Mouse (Mus musculus) myocyte (in vitro differentiated cells): ENCODE results near the gene Gm5141.
"Not testable (repeated sequence)": the region's sequence is repeated elsewhere in the genome, so short reads cannot be mapped to it uniquely, and the experiment has no call there.

Source experiments
- CEBPB ChIP-seq: IDR thresholded peaks from 2 replicates; pipeline ENCODE4 v1.6.1; 2011; ENCODE audit warnings: mild to moderate bottlenecking, moderate library complexity; ENCODE audit not compliant: poor library complexity, insufficient read depth, severe bottlenecking
- E2F4 ChIP-seq: IDR thresholded peaks from one replicate; pipeline ENCODE4 v1.6.1; 2011; ENCODE audit warnings: mild to moderate bottlenecking, control low read depth, moderate library complexity; ENCODE audit not compliant: insufficient read depth
- MAX ChIP-seq: IDR thresholded peaks from one replicate; pipeline ENCODE4 v1.6.1; 2011; ENCODE audit warnings: low read depth, mild to moderate bottlenecking, control low read depth
- MYOD1 ChIP-seq, 3 experiments: IDR thresholded peaks; one replicate each; pipeline ENCODE4 v1.6.1; 2011; ENCODE audit warnings: control low read depth in 2 of 3, low read depth in 2 of 3, mild to moderate bottlenecking in 2 of 3, moderate library complexity in 1 of 3; ENCODE audit not compliant: insufficient read length in 2 of 3, control insufficient read depth in 1 of 3
- MYOG ChIP-seq, 3 experiments: IDR thresholded peaks; one replicate each; pipeline ENCODE4 v1.6.1; 2011; ENCODE audit warnings: control low read depth in 2 of 3, low read depth in 2 of 3, mild to moderate bottlenecking in 2 of 3; ENCODE audit not compliant: insufficient read length in 2 of 3, control insufficient read depth in 1 of 3, insufficient read depth in 1 of 3
- POLR2A ChIP-seq: IDR thresholded peaks from one replicate; pipeline ENCODE4 v1.6.1; 2011; ENCODE audit warnings: low read depth, mild to moderate bottlenecking, control low read depth, moderate library complexity; ENCODE audit not compliant: insufficient read length
- POLR2AphosphoS2 ChIP-seq: IDR thresholded peaks from one replicate; pipeline ENCODE4 v1.6.1; 2011; ENCODE audit warnings: low read depth, control low read depth; ENCODE audit not compliant: insufficient read length
- SRF ChIP-seq: IDR thresholded peaks from one replicate; pipeline ENCODE4 v1.6.1; 2011; ENCODE audit warnings: low read depth; ENCODE audit not compliant: control insufficient read depth, insufficient read length
- TCF12 ChIP-seq: IDR thresholded peaks from one replicate; pipeline ENCODE4 v1.6.1; 2011; ENCODE audit warnings: mild to moderate bottlenecking, control low read depth; ENCODE audit not compliant: poor library complexity, insufficient read depth, severe bottlenecking
- TCF3 ChIP-seq: IDR thresholded peaks from one replicate; pipeline ENCODE4 v1.6.1; 2011; ENCODE audit warnings: low read depth, control low read depth; ENCODE audit not compliant: insufficient read length
- USF1 ChIP-seq: IDR thresholded peaks from one replicate; pipeline ENCODE4 v1.6.1; 2011; ENCODE audit warnings: low read depth, mild to moderate bottlenecking, control low read depth, moderate library complexity

DNA sequence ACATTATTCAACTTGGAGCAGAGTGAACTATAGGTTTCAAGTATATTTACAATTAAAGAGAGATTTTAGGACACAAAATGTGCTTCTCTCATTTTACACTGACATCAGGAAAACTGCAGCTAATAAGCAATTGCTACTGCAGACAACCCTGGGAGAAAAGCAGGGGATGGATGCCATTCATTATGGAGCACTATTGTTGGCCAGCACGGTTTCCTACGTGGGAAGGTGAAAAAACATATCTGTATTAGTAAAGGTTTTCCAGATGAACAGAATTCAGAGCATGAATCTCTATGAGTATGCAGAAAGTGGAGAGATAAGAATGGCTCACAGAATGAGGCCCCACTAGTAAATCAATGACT lies 506 bp upstream of the Gm5141 start:
- not testable (repeated sequence) for TF ChIP-seq POLR2A; CEBPB; MAX; E2F4; USF1; MYOD1 (IDR thresholded peaks at IDR 0.05; ENCODE audit: control insufficient read depth in 1 of 3, insufficient read length in 2 of 3, low read depth in 2 of 3); SRF; MYOG (IDR thresholded peaks at IDR 0.05; ENCODE audit: control insufficient read depth in 1 of 3, insufficient read depth in 1 of 3, insufficient read length in 2 of 3, low read depth in 2 of 3); TCF12; POLR2AphosphoS2; TCF3
